Mouse (Mus musculus): Measurements from ENCODE around the gene Anxa3.

Gene Anxa3

DNA sequence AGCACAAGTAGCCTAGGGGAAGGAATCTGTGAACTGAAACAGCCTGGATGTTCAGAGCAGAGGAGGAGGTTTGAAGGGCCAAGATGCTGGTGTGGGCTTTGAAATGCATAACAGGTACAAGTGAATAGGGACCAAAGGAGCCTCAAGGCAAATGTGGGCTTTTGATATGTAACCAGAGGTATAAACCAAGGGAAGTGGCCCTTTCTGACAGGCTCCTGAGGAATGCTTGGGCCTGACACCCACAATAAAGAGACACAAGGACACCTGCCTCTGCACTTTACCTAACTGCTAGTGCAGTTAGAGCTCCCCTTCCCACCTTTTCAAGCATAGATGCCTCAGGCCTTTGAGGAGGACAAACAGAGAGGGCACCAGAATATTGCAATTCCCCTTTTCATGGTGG, 54.8 kb downstream of the Anxa3 start:
- peak; percentile 16 for DNase-seq (ENCODE audit: low spot score)

DNA sequence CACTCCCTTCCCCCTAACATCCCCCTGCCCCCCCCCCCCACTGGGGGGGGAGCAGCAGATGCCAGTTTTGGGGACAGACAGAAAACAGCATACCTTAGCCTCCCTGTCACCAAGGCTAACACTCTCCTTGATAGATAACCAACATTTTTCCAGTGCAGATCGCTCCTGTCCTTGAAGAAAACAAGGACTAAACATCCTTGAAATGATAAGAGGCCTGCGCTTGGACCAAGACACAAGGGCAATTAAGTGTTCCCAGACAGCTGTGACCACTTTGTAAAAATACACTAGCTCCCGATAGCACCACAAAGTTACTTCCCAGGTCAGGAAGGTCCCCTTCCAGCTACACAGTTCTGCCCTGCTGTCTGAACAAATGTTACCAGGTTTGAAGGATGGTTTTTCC, 55.2 kb downstream of the Anxa3 start:
- DNase-seq (ENCODE audit: low spot score), result no peak

DNA sequence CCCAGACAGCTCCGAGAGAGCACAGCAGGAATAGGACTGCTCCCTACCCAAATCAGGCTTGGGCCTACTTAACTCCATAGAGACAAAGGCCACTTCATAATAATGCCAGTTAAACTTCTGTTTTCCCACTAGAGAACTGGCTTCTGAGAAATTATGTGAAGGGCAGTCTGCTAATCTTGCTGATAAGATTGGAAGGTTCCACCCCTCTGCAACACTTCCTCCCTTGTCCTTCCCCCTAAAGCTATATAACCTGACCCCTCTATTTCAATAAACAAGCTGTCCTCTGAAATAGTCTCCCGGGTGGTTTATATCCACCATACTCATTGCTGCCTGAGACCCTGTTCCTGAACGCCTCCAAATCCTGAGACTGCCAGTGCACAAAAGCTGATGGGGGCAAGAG, 56.1 kb downstream of the Anxa3 start:
- DNase-seq (ENCODE audit: low spot score), result no peak

DNA sequence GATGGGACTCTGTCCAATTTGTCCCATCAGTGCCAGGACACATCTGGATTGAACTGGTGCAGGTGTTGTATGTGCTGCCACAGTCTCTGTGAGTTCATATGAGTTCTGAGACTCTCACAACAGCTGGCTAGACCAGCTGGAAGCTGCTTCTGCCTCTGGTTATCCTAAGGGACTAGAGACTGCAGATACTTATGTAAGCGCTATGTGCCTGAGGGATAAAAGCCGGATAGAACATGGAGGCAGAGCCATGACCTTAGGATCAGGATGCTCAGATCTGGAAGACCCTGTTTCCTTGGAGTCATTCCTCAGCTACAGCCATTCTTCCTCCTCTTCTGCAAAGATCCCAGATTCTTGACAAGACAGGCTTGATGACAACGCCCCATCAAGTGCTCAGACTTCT, 60.3 kb downstream of the Anxa3 start:
- no peak for DNase-seq (ENCODE audit: low spot score)

DNA sequence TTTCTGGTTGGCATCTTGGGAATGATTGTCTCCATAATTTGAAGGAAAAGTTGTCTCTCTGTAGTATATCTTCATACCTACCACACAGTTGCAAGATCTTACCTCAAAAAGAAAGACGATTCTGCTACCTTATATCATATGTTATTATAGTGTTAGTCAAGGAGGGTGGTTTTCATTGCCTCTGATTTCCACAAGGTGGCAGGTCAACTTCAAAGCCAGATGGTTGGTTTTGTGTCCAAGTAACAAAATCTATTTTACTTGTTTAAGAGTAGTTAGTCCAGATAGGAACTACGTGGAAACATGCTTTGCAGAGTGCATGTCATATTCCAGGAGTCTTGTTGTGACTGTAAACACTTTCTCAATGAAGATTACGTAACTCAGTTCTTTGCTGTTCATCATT, 61.2 kb downstream of the Anxa3 start:
- no peak for DNase-seq (ENCODE audit: low spot score)

DNA sequence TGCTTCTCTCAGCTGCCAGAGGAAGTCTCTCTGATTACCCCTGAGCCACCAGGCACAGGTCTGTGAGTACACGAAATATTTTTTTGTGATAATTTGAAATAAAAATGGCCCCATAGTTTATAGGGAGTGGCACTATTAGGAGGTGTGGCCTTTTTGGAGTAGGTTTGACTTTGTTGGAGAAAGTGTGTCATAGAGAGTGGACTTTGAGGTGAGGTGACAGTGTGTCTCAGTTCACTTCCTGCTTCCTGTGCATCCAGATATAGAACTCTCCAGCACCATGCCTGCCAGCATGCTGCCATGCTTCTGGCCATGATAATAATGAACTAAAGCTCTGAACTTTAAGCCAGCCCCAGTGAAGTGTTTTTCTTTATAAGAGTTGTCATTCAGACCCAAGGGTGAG, 66.8 kb downstream of the Anxa3 start:
- DNase-seq (ENCODE audit: low spot score), result no peak

DNA sequence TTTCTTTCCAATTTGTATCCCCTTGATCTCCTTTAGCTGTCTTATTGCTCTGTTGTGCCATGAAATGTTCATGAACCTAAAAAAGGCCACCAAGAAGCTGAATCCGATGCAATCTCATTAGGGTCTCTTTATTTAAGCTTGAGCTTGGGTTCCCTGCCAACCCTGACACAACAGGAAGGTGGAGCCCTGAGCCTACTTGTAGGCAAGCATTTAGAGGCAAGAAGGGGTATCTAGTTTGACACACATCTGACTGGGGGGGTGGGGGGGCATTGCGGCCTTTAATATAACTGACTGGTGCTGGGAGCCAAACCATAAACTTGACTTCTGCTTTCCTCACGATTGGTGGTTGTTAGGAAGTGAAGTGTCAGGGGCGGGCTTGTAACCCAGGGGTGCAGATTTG, 74.0 kb downstream of the Anxa3 start:
- no peak for DNase-seq (ENCODE audit: low spot score)

DNA sequence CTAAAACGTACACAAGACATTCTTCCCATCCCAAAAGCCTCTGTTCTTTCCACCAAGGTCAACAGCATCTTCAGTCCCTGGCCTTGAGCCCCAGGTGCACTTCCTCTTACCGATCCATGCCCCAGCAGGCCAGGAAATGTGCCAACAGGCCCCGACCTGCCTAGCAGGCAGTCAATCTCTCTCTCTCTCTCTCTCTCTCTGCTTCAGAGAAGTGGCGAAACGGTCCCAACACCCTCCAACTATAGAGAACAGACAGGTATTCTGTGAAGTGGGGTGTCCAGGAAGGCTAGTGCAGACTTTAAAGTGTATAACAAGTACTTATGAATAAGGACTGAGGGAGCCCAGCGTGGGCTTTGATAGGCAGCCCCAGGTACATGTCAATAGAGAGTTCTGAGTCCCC, 75.8 kb downstream of the Anxa3 start:
- peak; percentile 56 for DNase-seq (ENCODE audit: low spot score)

DNA sequence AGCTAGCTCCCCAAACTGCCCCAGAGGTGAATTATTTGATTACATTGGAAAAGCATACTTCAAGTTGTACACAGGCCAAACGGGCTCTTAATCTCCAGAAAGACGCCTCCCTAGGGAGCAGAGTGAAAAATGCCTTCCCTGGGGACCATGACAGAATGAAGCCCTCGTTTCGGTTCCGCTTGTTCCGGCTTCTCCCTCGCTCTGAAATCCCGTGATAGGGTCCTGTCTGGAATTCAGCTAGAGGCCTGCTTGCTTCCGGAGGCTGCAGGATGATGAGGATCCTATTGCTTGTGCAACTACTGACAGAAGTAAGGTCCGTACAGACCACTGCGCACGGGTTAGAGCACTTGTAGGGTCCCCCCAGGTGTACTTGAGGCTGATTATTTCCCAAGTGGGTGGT, 77.9 kb downstream of the Anxa3 start:
- no peak for DNase-seq (ENCODE audit: low spot score)

DNA sequence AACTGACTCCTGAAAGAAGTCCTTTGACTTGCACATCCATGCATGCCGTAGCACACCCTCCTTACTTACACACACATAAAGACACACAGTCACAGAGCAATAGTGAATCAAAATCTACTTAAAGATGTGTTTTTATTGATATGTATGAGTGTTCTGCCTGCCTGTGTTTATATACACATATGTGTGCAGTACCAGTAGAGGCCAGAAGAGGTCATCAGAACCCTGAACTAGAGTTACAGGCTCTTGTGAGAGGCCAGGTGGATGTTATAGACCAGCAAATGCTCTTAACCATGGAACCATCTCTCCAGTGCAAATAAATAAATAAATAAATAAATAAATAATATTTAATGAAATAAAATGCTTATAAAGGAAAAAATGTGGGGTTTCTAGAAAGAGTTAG, 85.0 kb downstream of the Anxa3 start:
- no peak for DNase-seq (ENCODE audit: low spot score)

DNA sequence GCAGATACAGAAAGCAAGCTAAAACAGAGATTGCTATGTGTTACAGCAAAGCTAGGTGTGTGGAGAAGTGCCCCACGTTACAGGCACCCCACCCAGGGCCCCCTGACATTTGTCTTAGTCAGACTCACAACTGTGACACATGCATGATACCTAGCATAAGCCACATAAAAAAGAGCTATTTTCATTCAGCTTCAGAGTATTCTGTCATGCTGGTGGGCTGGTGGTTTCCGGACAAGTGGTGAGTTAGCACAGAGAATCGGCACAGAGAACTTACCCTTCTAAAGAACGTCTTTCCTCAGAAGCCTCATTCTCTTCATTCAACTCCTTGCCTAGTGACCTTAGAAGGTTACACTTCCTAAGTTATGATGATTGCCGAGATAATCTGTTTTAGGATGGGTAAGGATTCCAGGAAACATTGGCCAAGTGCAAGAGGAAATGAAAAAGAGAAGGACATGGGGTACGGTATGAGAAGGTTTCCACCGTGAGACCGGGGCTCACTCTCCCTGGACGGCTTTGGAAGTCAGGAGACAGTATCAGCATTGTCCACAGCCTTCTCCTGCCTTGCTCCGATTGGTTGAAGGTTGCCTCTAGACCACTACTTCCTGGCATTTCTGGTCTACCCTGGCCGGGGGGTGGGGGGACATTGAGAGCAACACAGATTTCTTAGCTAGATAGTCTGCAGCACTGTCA, 85.9 kb downstream of the Anxa3 start:
- DNase-seq (ENCODE audit: low spot score), result no peak

DNA sequence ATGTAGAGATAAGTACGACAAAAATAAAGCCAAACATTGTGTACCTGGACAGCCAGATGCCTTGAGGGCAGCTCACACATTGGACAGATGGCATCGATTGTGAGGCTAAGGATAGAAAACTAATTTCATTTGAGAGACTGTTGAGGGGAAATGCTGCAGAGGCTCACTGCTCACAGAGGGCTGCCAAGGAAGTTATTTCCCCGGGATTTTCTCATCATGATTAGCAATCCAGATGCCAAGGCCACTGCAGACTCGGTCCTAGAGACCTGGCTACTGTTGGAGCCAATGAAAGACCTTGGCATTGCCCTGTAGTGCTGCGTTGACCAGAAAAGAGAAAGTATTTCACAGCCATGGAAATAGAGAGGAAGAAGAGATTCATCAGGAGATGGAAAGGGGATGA, 87.1 kb downstream of the Anxa3 start:
- no peak for DNase-seq (ENCODE audit: low spot score)

DNA sequence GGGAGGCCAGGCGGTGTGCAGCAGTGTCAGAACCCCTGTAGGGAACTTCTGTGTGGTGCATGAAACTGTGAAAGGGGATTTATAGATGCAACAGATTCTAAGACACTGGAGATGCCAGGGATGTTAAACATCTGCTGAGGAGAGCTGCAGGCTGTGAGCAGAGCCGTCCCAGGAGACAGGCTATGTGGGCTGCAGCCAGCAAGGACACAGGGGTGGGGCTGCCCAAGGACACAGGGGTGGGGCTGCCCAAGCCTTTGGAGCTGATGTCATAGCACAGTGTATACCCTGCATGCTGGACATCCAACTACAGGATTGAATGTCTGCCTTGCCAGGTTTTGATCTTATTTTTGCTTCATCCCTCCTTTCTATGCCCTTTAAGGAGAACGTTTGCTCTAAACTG, 88.0 kb downstream of the Anxa3 start:
- peak; percentile 57 for DNase-seq (ENCODE audit: low spot score)

DNA sequence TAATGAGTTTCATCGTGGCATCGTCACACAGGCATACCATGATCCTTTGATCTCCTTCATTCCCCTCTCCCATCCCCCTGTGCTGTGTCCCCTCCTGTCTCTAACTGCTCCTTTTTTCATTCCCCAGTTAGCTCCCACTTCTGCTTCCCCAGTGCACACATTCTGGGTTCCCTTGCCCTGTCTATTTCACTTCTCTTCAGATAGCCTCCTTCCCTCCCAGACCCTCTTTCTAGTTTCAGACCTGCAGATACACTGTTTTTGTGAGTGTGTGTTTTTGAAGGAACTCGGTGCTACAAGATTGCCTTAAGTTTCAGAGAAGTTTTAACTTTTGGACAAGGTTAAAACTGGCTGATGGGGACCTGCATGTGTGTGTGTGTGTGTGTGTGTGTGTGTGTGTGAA, 88.5 kb downstream of the Anxa3 start:
- DNase-seq (ENCODE audit: low spot score), result no peak

DNA sequence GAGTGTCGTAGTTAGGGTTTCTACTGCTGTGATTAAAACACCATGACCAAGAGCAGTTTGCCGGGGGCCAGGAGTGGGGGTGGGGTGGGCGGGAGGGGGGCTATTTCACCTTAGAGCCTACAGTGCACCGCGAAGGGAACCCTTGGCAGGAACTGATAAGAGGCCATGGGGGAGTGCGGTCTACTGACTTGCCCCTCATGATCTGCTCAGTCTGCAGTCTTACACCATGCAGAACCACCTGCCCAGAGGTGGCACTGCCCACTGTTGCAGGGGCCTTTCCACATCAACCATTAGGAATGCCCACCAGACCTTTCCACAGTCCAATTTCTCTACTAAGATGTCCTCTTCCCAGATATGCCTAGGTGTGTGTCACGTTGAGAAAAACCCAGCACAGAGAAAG, 92.1 kb downstream of the Anxa3 start:
- no peak for DNase-seq (ENCODE audit: low spot score)

DNA sequence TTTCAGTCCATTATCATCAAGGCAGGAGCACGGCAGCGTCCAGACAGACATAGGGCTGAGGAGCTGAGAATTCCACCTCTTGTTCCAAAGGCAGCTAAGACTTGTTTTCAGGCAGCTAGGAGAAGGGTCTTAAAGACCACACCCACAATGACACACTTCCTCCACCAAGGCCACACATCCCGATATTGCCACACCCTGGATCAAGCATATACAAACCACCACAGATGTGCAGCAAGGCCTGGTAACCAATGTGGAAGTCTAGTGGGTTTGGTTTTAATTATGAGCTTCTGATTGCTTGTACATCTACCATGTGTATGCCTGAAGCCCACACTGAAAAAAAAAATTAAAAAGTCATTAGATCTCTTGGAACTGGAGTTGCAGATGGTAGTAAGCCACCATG, 95.3 kb downstream of the Anxa3 start:
- no peak for DNase-seq (ENCODE audit: low spot score)

DNA sequence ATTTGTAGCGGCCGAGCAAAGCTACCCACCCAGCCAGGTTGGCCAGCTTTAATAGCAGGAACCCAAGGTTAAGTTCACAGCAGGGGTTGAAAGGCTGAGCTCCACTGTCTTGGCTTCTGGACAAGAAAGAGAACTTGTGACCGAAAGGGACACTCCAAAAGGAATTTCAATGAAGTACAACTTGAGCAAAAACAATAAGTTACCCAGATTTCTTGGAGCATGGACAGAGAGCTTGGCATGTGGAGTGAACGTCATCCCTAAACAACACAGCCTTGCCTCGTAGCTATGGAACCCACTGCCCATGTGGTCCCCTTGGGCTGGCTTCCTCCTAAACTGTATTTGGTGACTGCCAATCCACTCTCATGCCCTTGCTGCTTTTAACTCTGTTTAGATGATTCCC, 97.2 kb downstream of the Anxa3 start:
- DNase-seq (ENCODE audit: low spot score), result no peak
